Mouse (Mus musculus): Measurements from ENCODE around the gene Mmp28. TPM values are rescaled to one million over a fixed set of nuclear protein-coding genes. Genes with fewer than 3 reads are reported as not detected.

Mmp28 gene
- polyA plus RNA-seq, 1 experiment from 2014 or later: 2.1 TPM

DNA sequence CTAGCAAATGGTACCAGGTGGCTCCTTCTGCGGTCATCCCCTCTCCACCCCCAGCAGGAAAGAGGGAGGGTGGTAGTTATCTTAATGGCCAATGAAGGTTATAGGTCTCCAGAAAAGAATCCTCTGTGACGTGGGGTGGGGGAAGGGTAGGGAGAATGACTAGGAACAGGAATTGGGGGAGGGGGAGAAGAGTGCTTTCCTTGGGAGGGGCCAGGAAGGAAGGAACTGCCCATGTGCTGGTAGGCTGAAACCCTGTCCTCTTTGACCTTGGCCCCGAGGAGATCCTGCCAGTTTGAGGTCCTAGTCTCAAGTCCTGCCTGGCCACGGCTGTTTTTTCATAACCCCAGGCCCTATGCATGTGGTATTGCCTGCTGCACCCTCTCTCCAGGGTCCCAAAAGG is 13.6 kb downstream of the Mmp28 start:
- no peak for ATAC-seq
- H3K4me3 ChIP-seq (ENCODE audit: low read depth, low read length): no peak overlapping the region
- no peaks in the 10 kb centered on the region for H3K9me3 ChIP-seq (ENCODE audit: control insufficient read depth)
- WGBS: 44% methylated on average over 4 of the region's 4 CpGs
- no peaks in the 10 kb centered on the region for H3K4me1 ChIP-seq (replicated peaks; ENCODE audit: control insufficient read depth, insufficient read depth, low read length)
- peaks cover 10% of the 10 kb centered on the region for H3K27me3 ChIP-seq (replicated peaks; ENCODE audit: control insufficient read depth, insufficient read depth, low read length)
- H3K4me2 ChIP-seq (replicated peaks; ENCODE audit: low read depth): no peak overlapping the region
- H3K9ac ChIP-seq (ENCODE audit: low read depth, low read length): no peak overlapping the region
- no peaks in the 10 kb centered on the region for H3K36me3 ChIP-seq (ENCODE audit: control insufficient read depth, insufficient read depth)
- no peak overlapping the region for H3K27ac ChIP-seq (ENCODE audit: low read depth, low read length)
- TF ChIP-seq CTCF (IDR thresholded peaks at IDR 0.05; ENCODE audit: low read depth): no peak

DNA sequence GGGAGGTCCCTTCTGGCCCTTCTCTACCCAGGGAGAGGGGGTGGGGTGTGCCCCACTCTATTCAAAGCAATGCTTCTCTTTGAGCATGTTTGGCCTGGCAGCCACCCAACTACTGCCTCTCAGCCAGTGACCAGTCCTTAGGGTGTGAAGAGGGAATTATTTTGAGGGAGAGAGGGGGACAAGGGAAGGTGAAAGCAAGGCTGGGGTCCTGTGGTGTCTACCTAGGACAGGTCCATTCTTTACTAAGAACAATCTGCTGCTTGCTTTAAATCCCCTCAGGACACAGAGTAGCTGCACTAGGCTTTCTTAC is 14.0 kb downstream of the Mmp28 start:
- Histone ChIP-seq H3K4me3 (ENCODE audit: low read depth, low read length) (no peak overlapping the region), H3K27me3 (replicated peaks; ENCODE audit: control insufficient read depth, insufficient read depth, low read length) (peaks cover 10% of the 10 kb centered on the region), H3K9ac (ENCODE audit: low read depth, low read length) (no peak overlapping the region), H3K4me2 (replicated peaks; ENCODE audit: low read depth) (no peak overlapping the region), H3K36me3 (ENCODE audit: control insufficient read depth, insufficient read depth) (no peaks in the 10 kb centered on the region), H3K4me1 (replicated peaks; ENCODE audit: control insufficient read depth, insufficient read depth, low read length) (no peaks in the 10 kb centered on the region), H3K9me3 (ENCODE audit: control insufficient read depth) (no peaks in the 10 kb centered on the region), H3K27ac (ENCODE audit: low read depth, low read length) (no peak overlapping the region)
- no peak for ATAC-seq
- TF ChIP-seq CTCF (IDR thresholded peaks at IDR 0.05; ENCODE audit: low read depth): no peak

GRCm38 (mm10) chr11:83448021-83448926 is 14.6 kb downstream of the Mmp28 start:
- H3K4me3 ChIP-seq (ENCODE audit: low read depth, low read length): no peak overlapping the region
- H3K27ac ChIP-seq (ENCODE audit: low read depth, low read length): no peak overlapping the region
- H3K9me3 ChIP-seq (ENCODE audit: control insufficient read depth): no peaks in the 10 kb centered on the region
- 50% methylated on average over 16 of the region's 16 CpGs for WGBS
- no peak overlapping the region for H3K4me2 ChIP-seq (replicated peaks; ENCODE audit: low read depth)
- H3K4me1 ChIP-seq (replicated peaks; ENCODE audit: control insufficient read depth, insufficient read depth, low read length): no peaks in the 10 kb centered on the region
- peaks cover 10% of the 10 kb centered on the region for H3K27me3 ChIP-seq (replicated peaks; ENCODE audit: control insufficient read depth, insufficient read depth, low read length)
- no peak for TF ChIP-seq CTCF (IDR thresholded peaks at IDR 0.05; ENCODE audit: low read depth)
- ATAC-seq: no peak
- H3K36me3 ChIP-seq (ENCODE audit: control insufficient read depth, insufficient read depth): no peaks in the 10 kb centered on the region
- H3K9ac ChIP-seq (ENCODE audit: low read depth, low read length): no peak overlapping the region

DNA sequence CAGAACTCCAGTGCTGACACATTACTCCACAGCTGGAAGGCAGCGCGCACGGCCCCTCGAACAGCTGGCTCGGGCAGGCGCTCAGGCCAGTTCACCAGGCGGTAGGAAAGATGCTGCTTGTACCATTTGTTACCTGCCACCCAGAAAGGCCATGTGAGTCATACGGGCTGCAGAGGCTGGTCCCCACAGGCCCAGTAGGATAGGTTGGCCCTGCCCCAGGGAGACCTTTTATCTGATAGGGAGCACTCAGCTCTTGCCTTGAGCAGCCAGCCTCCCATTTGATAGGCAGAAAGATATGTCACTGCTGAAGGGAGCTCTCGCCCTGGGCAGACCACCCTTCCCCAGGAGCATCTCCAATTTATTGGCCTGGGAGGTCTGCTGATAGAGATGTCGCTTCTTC is 15.3 kb downstream of the Mmp28 start:
- Histone ChIP-seq H3K27me3 (replicated peaks; ENCODE audit: control insufficient read depth, insufficient read depth, low read length) (peaks cover 11% of the 10 kb centered on the region), H3K4me2 (replicated peaks; ENCODE audit: low read depth) (no peak overlapping the region), H3K9me3 (ENCODE audit: control insufficient read depth) (no peaks in the 10 kb centered on the region), H3K9ac (ENCODE audit: low read depth, low read length) (no peak overlapping the region), H3K27ac (ENCODE audit: low read depth, low read length) (no peak overlapping the region), H3K4me3 (ENCODE audit: low read depth, low read length) (no peak overlapping the region), H3K4me1 (replicated peaks; ENCODE audit: control insufficient read depth, insufficient read depth, low read length) (no peaks in the 10 kb centered on the region), H3K36me3 (ENCODE audit: control insufficient read depth, insufficient read depth) (no peaks in the 10 kb centered on the region)
- no peak for ATAC-seq
- no peak for TF ChIP-seq CTCF (IDR thresholded peaks at IDR 0.05; ENCODE audit: low read depth)
- 84% methylated on average over 10 of the region's 10 CpGs for WGBS

- H3K9ac ChIP-seq (ENCODE audit: low read depth, low read length): no peak overlapping the region
- WGBS: 24% methylated on average over 19 of the region's 19 CpGs
- no peaks in the 10 kb centered on the region for H3K36me3 ChIP-seq (ENCODE audit: control insufficient read depth, insufficient read depth)
- no peaks in the 10 kb centered on the region for H3K9me3 ChIP-seq (ENCODE audit: control insufficient read depth)
- TF ChIP-seq CTCF (IDR thresholded peaks at IDR 0.05; ENCODE audit: low read depth): peak; percentile 40
- H3K4me2 ChIP-seq (replicated peaks; ENCODE audit: low read depth): peak overlapping the region; percentile 60
- no peak overlapping the region for H3K27ac ChIP-seq (ENCODE audit: low read depth, low read length)
- no peak for ATAC-seq
- no peaks in the 10 kb centered on the region for H3K4me1 ChIP-seq (replicated peaks; ENCODE audit: control insufficient read depth, insufficient read depth, low read length)
- H3K4me3 ChIP-seq (ENCODE audit: low read depth, low read length): peak overlapping the region; percentile 21
- H3K27me3 ChIP-seq (replicated peaks; ENCODE audit: control insufficient read depth, insufficient read depth, low read length): peaks cover 19% of the 10 kb centered on the region
These were observed 17.9 kb downstream of the Mmp28 start for GRCm38 (mm10) chr11:83445001-83445400.

DNA sequence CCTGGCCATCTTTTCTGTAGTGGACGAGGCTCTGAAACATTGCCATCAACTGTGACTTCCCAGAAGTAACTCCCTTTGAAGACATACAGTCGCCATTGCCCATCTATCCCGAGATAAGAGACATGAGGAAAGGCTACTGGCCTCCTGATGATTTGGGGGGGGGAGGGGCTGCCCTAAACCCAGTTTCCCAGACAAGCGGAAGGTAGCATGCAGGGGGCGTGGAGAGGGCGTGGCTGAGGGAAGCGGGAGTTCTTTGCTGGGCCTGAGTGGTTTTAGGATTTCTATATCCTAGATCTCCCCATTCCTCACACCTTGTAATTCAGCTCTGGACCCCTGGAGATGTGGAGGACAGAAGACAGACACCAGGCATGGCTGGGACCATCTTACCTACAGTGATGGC is 19.0 kb downstream of the Mmp28 start:
- no peak for ATAC-seq
- WGBS: 15% methylated on average over 7 of the region's 7 CpGs
- Histone ChIP-seq H3K4me3 (ENCODE audit: low read depth, low read length) (no peak overlapping the region), H3K4me1 (replicated peaks; ENCODE audit: control insufficient read depth, insufficient read depth, low read length) (no peaks in the 10 kb centered on the region), H3K27ac (ENCODE audit: low read depth, low read length) (no peak overlapping the region), H3K4me2 (replicated peaks; ENCODE audit: low read depth) (no peak overlapping the region), H3K9me3 (ENCODE audit: control insufficient read depth) (no peaks in the 10 kb centered on the region), H3K36me3 (ENCODE audit: control insufficient read depth, insufficient read depth) (no peaks in the 10 kb centered on the region), H3K27me3 (replicated peaks; ENCODE audit: control insufficient read depth, insufficient read depth, low read length) (peaks cover 19% of the 10 kb centered on the region), H3K9ac (ENCODE audit: low read depth, low read length) (no peak overlapping the region)
- no peak for TF ChIP-seq CTCF (IDR thresholded peaks at IDR 0.05; ENCODE audit: low read depth)
